Mouse (Mus musculus) embryonic facial prominence, embryonic 11.5 days (tissue): ENCODE data around the gene Sult2a3. TPM values are rescaled to one million over a fixed set of nuclear protein-coding genes. Genes with fewer than 3 reads are reported as not detected.

Source experiments
- polyA plus RNA-seq: library from polyadenylated mRNA; unstranded; fragments of >200 nt; fragmentation: Nextera tagmentation; extraction: Ambion mirVana; gene quantifications from 2 replicates; pipeline ENCODE4 v1.2.1, GENCODE M21; 2014

The Sult2a3 gene
- polyA plus RNA-seq, 1 experiment from 2014 or later, result not detected

Other genes with a start within 250 kb of the Sult2a3 start
- not detected in 2 replicates for gene Sult2a4, start 133.4 kb downstream of the Sult2a3 start, polyA plus RNA-seq
- not detected in 2 replicates for gene Sult2a6, start 131.8 kb upstream of the Sult2a3 start, polyA plus RNA-seq
- gene Obox8, start 210.5 kb upstream of the Sult2a3 start, polyA plus RNA-seq, result not detected in 2 replicates